Mouse (Mus musculus): ENCODE data around the gene B630019K06Rik. TPM values are rescaled to one million over a fixed set of nuclear protein-coding genes. Genes with fewer than 3 reads are reported as not detected.

The B630019K06Rik gene
- polyA plus RNA-seq, 1 experiment from 2014 or later: 0.49 TPM

DNA sequence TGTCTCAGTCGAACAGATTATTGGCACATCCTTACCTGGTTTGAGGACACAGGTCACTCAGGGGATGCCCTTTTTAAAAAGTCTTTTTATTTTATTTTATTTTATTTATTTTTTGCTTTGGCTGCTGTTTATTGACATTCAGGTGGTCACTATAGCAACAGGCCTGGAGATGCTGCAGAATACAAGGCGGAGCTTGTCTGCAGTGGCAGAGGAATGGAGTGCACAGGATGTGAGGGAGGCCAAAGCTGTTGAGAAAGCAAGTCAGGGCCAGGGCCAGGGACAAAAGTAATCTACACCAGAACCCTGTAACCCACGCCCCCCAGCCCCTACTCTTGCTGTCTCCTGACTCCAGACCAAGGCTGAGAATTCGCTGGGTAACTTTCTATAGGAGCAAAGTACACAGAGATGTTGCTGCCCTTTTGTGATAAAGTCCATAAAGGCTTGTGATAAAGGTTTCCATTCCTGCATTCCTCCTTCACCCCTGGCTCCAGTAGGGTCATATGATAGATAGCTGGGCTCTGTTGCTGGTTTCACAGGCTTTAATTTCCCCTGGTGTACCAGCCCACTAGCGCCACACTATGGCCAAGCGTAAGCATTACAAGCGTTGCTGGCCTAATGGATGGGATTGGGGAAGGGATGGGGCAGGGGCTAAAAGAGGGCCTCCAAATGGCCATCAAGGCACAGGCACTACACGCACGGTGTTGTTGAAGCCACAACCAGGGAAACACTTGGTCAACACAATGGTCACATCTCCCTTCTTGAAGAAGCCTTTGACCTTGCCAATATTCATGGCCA lies 29.8 kb downstream of the B630019K06Rik start:
- no peaks in the 10 kb centered on the region for H3K27me3 ChIP-seq (replicated peaks)
- no peak overlapping the region for H3K9ac ChIP-seq
- H3K27ac ChIP-seq: no peak overlapping the region
- no peaks in the 10 kb centered on the region for H3K9me3 ChIP-seq (replicated peaks)
- H3K4me1 ChIP-seq: no peaks in the 10 kb centered on the region
- H3K4me3 ChIP-seq: no peak overlapping the region
- 41% methylated on average over 9 of the region's 9 CpGs for WGBS (ENCODE audit: insufficient replicate concordance)
- H3K4me2 ChIP-seq: no peak overlapping the region
- ATAC-seq: no peak
- no peaks in the 10 kb centered on the region for H3K36me3 ChIP-seq

DNA sequence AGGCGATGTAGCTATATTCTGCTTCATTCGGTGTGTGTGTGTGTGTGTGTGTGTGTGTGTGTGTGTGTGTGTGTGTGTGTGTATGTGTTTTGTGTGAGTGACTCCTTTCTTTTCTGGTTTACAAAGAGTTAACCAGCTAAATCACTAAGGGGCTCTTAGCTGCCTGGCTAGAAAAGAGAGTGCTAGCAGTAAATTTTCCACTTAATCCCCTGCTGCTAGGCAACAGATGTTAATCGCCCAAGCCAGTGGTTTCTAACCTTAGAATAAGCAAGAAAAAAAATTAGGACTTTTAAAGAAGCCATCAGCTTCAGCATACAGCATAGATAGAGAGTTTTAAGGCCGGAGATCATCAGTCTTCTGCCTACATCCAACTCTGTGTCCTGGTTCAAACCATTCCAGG lies 35.1 kb downstream of the B630019K06Rik start:
- H3K4me2 ChIP-seq: no peak overlapping the region
- 32% methylated on average over 4 of the region's 4 CpGs for WGBS (ENCODE audit: insufficient replicate concordance)
- no peaks in the 10 kb centered on the region for H3K27me3 ChIP-seq (replicated peaks)
- H3K27ac ChIP-seq: no peak overlapping the region
- H3K9ac ChIP-seq: no peak overlapping the region
- H3K4me1 ChIP-seq: no peaks in the 10 kb centered on the region
- no peaks in the 10 kb centered on the region for H3K36me3 ChIP-seq
- ATAC-seq: no peak
- no peak overlapping the region for H3K4me3 ChIP-seq
- no peaks in the 10 kb centered on the region for H3K9me3 ChIP-seq (replicated peaks)

DNA sequence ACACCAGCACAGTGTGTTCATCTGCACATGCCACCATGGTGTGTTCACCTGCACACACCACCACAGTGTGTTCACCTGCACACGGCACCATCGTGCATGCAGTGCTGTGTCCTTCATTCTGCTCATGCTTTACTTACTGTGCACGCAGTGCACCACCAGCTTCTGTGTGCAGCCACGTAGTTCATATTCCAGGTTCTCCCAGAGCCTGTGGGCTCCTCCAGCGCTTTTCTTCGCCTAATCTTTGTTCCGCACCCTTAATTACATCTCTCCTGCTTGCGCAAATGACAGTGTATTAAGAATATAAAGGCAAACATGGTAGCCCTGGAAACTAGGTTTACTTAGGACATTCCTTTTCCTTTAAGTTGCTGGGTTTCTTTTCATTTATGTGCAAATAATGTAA lies 51.9 kb downstream of the B630019K06Rik start:
- H3K36me3 ChIP-seq: no peaks in the 10 kb centered on the region
- no peak for ATAC-seq
- no peaks in the 10 kb centered on the region for H3K9me3 ChIP-seq (replicated peaks)
- 65% methylated on average over 8 of the region's 8 CpGs for WGBS (ENCODE audit: insufficient replicate concordance)
- no peaks in the 10 kb centered on the region for H3K4me1 ChIP-seq
- no peak overlapping the region for H3K4me3 ChIP-seq
- no peak overlapping the region for H3K9ac ChIP-seq
- no peaks in the 10 kb centered on the region for H3K27me3 ChIP-seq (replicated peaks)
- H3K27ac ChIP-seq: no peak overlapping the region
- no peak overlapping the region for H3K4me2 ChIP-seq

Other genes with a start within 250 kb of the B630019K06Rik start
- not detected in 2 replicates for gene Ssxb8, start 201.5 kb upstream of the B630019K06Rik start, polyA plus RNA-seq (2016; fragmentation: Nextera tagmentation; extraction: Ambion mirVana)
- gene Ssx9, start 143.9 kb upstream of the B630019K06Rik start, polyA plus RNA-seq (2016; fragmentation: Nextera tagmentation; extraction: Ambion mirVana): not detected in 2 replicates
- not detected in 2 replicates for gene Ssxb5, start 88.7 kb upstream of the B630019K06Rik start, polyA plus RNA-seq (2016; fragmentation: Nextera tagmentation; extraction: Ambion mirVana)
- gene Gm6592, start 48.4 kb upstream of the B630019K06Rik start, polyA plus RNA-seq (2016; fragmentation: Nextera tagmentation; extraction: Ambion mirVana): not detected in 2 replicates
- not detected in 2 replicates for gene Gm5751, start 18.1 kb upstream of the B630019K06Rik start, polyA plus RNA-seq (2016; fragmentation: Nextera tagmentation; extraction: Ambion mirVana)
- gene Fthl17b, start 70.6 kb downstream of the B630019K06Rik start, polyA plus RNA-seq (2016; fragmentation: Nextera tagmentation; extraction: Ambion mirVana): not detected in 2 replicates
- not detected in 2 replicates for gene Fthl17c, start 84.2 kb downstream of the B630019K06Rik start, polyA plus RNA-seq (2016; fragmentation: Nextera tagmentation; extraction: Ambion mirVana)
- gene Fthl17d, start 94.4 kb downstream of the B630019K06Rik start, polyA plus RNA-seq (2016; fragmentation: Nextera tagmentation; extraction: Ambion mirVana): not detected in 2 replicates
- gene Fthl17e, start 141.1 kb downstream of the B630019K06Rik start, polyA plus RNA-seq (2016; fragmentation: Nextera tagmentation; extraction: Ambion mirVana): not detected in 2 replicates
- gene Fthl17f, start 170.6 kb downstream of the B630019K06Rik start, polyA plus RNA-seq (2016; fragmentation: Nextera tagmentation; extraction: Ambion mirVana): not detected in 2 replicates
- gene 4930402K13Rik, start 212.2 kb downstream of the B630019K06Rik start, polyA plus RNA-seq (2016; fragmentation: Nextera tagmentation; extraction: Ambion mirVana): not detected in 2 replicates

Data from liver, embryonic 12.5 days (tissue).